Mouse (Mus musculus) forebrain, embryonic 14.5 days (tissue): Measurements from ENCODE around the gene Foxb2. TPM values are rescaled to one million over a fixed set of nuclear protein-coding genes. Genes with fewer than 3 reads are reported as not detected.
"Not testable (repeated sequence)": the region's sequence is repeated elsewhere in the genome, so short reads cannot be mapped to it uniquely, and the experiment has no call there.

Experiments used
- ATAC-seq: fragments of 200-750 bp; cut with Nextera tagmentation; 2 replicates; pipeline ENCODE4 v1.8.0; 2017; ENCODE audit warnings: mild to moderate bottlenecking, moderate library complexity
- DNase-seq: peaks from one replicate; pipeline ENCODE4 v3.0.0-alpha.2; 2015; ENCODE audit warnings: low spot score
- H3K27ac ChIP-seq: fragments of 300-500 bp; sonication (generic); 2 replicates; pipeline ENCODE4 v1.5.1; 2014; ENCODE audit warnings: low read depth, mild to moderate bottlenecking, control low read depth, low read length, moderate library complexity
- H3K27me3 ChIP-seq: fragments of 300-500 bp; sonication (generic); replicated peaks from 2 replicates; pipeline ENCODE4 v1.6.1; 2014; ENCODE audit warnings: low read length, control low read depth, mixed read lengths; ENCODE audit not compliant: control insufficient read depth, insufficient read depth
- H3K36me3 ChIP-seq: fragments of 300-500 bp; sonication (generic); 2 replicates; pipeline ENCODE4 v1.6.1; 2014; ENCODE audit warnings: low read length, control low read depth; ENCODE audit not compliant: control insufficient read depth, insufficient read depth
- H3K4me1 ChIP-seq: fragments of 300-500 bp; sonication (generic); 2 replicates; pipeline ENCODE4 v1.6.1; 2014; ENCODE audit warnings: antibody characterized with exemption, low read length, control low read depth; ENCODE audit not compliant: control insufficient read depth, insufficient read depth
- H3K4me2 ChIP-seq: fragments of 300-500 bp; sonication (generic); 2 replicates; pipeline ENCODE4 v1.6.1; 2014; ENCODE audit warnings: mild to moderate bottlenecking, control low read depth, low read length
- H3K4me3 ChIP-seq: fragments of 300-500 bp; sonication (generic); 2 replicates; pipeline ENCODE4 v1.5.1; 2014; ENCODE audit warnings: low read depth, low read length, control low read depth
- H3K9ac ChIP-seq: fragments of 300-500 bp; sonication (generic); 2 replicates; pipeline ENCODE4 v1.6.1; 2014; ENCODE audit warnings: mild to moderate bottlenecking, low read length, control low read depth, moderate library complexity
- H3K9me3 ChIP-seq: fragments of 300-500 bp; sonication (generic); replicated peaks from 2 replicates; pipeline ENCODE4 v1.6.1; 2016; ENCODE audit warnings: low read length, control low read depth, mixed read lengths; ENCODE audit not compliant: control insufficient read depth
- WGBS: fragments of 180-500 bp; shearing (Covaris S2); extraction: QIAGEN DNeasy Blood & Tissue Kit; methylation state at CpG from one replicate; pipeline ENCODE4 v1.1.7; 2014; 5-methylcytosine and 5-hydroxymethylcytosine counted together
- polyA plus RNA-seq: library from polyadenylated mRNA; unstranded; fragments of >200 nt; fragmentation: Nextera tagmentation; extraction: Ambion mirVana; gene quantifications from 2 replicates; pipeline ENCODE4 v1.2.1, GENCODE M21; 2014

Gene Foxb2
- polyA plus RNA-seq, 1 experiment from 2014 or later, result 0.23 TPM

GRCm38 (mm10) chr19:16873942-16874861, 597 bp upstream of the Foxb2 start:
- no peaks in the 10 kb centered on the region for H3K36me3 ChIP-seq
- no peak for DNase-seq
- H3K4me3 ChIP-seq, result peak overlapping the region; percentile 43
- H3K27ac ChIP-seq, result no peak overlapping the region
- peaks cover 24% of the 10 kb centered on the region for H3K4me1 ChIP-seq
- no peak overlapping the region for H3K9ac ChIP-seq
- peaks cover 86% of the 10 kb centered on the region for H3K27me3 ChIP-seq
- ATAC-seq, result no peak
- WGBS, result 1% methylated on average over 55 of the region's 55 CpGs
- no peaks in the 10 kb centered on the region for H3K9me3 ChIP-seq
- peak overlapping the region; percentile 91 for H3K4me2 ChIP-seq

GRCm38 (mm10) chr19:16872331-16873180, 1.0 kb downstream of the Foxb2 start:
- Histone ChIP-seq H3K4me1 (peaks cover 24% of the 10 kb centered on the region), H3K4me2 (peak overlapping the region; percentile 91), H3K9me3 (no peaks in the 10 kb centered on the region), H3K36me3 (no peaks in the 10 kb centered on the region), H3K27me3 (peaks cover 89% of the 10 kb centered on the region), H3K4me3 (peak overlapping the region; percentile 43), H3K27ac (no peak overlapping the region), H3K9ac (peak overlapping the region; percentile 52)
- peak; percentile 47 for ATAC-seq
- peak; percentile 47 for DNase-seq
- under 1% methylated on average over 62 of the region's 88 CpGs for WGBS

GRCm38 (mm10) chr19:16871192-16871760, 2.3 kb downstream of the Foxb2 start:
- no peak for ATAC-seq
- no peak overlapping the region for H3K4me2 ChIP-seq
- H3K36me3 ChIP-seq, result no peaks in the 10 kb centered on the region
- peaks cover 79% of the 10 kb centered on the region for H3K27me3 ChIP-seq
- no peaks in the 10 kb centered on the region for H3K9me3 ChIP-seq
- no peak overlapping the region for H3K4me3 ChIP-seq
- no peak overlapping the region for H3K9ac ChIP-seq
- WGBS, result 1% methylated on average over 24 of the region's 24 CpGs
- H3K27ac ChIP-seq, result no peak overlapping the region
- no peak for DNase-seq
- peaks cover 20% of the 10 kb centered on the region for H3K4me1 ChIP-seq

- Histone ChIP-seq H3K9ac (no peak overlapping the region), H3K4me1 (peaks cover 16% of the 10 kb centered on the region), H3K27ac (no peak overlapping the region), H3K9me3 (no peaks in the 10 kb centered on the region), H3K4me3 (no peak overlapping the region), H3K27me3 (peaks cover 73% of the 10 kb centered on the region), H3K4me2 (no peak overlapping the region), H3K36me3 (no peaks in the 10 kb centered on the region)
- WGBS, result 2% methylated on average over 28 of the region's 28 CpGs
- ATAC-seq (no peak), DNase-seq (no peak)
These were observed 3.0 kb downstream of the Foxb2 start for GRCm38 (mm10) chr19:16870501-16871191.

- 11% methylated on average over 5 of the region's 5 CpGs for WGBS
- ATAC-seq (peak; percentile 54), DNase-seq (peak; percentile 93)
- Histone ChIP-seq H3K4me1 (peaks cover 9% of the 10 kb centered on the region; the same call in 1 of the 2 replicates), H3K27me3 (peaks cover 54% of the 10 kb centered on the region), H3K4me2 (no peak overlapping the region), H3K4me3 (no peak overlapping the region), H3K9ac (no peak overlapping the region), H3K27ac (no peak overlapping the region), H3K36me3 (no peaks in the 10 kb centered on the region), H3K9me3 (no peaks in the 10 kb centered on the region)
These were observed 5.1 kb downstream of the Foxb2 start for GRCm38 (mm10) chr19:16868534-16868933.

- H3K9me3 ChIP-seq, result no peaks in the 10 kb centered on the region
- H3K36me3 ChIP-seq, result no peaks in the 10 kb centered on the region
- H3K4me3 ChIP-seq, result no peak overlapping the region
- no peak overlapping the region for H3K4me2 ChIP-seq
- DNase-seq (no peak), ATAC-seq (no peak)
- no peak overlapping the region for H3K27ac ChIP-seq
- 46% methylated on average over 4 of the region's 4 CpGs for WGBS
- no peak overlapping the region for H3K9ac ChIP-seq
- H3K4me1 ChIP-seq, result no peaks in the 10 kb centered on the region
- no peaks in the 10 kb centered on the region for H3K27me3 ChIP-seq
These were observed 15.0 kb downstream of the Foxb2 start for GRCm38 (mm10) chr19:16858646-16859045.

- Histone ChIP-seq H3K27ac (no peak overlapping the region), H3K4me2 (no peak overlapping the region), H3K27me3 (no peaks in the 10 kb centered on the region), H3K4me1 (no peaks in the 10 kb centered on the region), H3K36me3 (no peaks in the 10 kb centered on the region), H3K9ac (no peak overlapping the region), H3K4me3 (no peak overlapping the region), H3K9me3 (no peaks in the 10 kb centered on the region)
- ATAC-seq (no peak), DNase-seq (no peak)
- 73% methylated on average over 5 of the region's 5 CpGs for WGBS
These were observed 16.9 kb downstream of the Foxb2 start for GRCm38 (mm10) chr19:16856752-16857151.

GRCm38 (mm10) chr19:16844091-16844490, 29.5 kb downstream of the Foxb2 start:
- not testable (repeated sequence) for H3K4me3 ChIP-seq, H3K36me3 ChIP-seq, H3K9ac ChIP-seq, ATAC-seq, H3K9me3 ChIP-seq, H3K27ac ChIP-seq, H3K27me3 ChIP-seq, DNase-seq, H3K4me2 ChIP-seq, H3K4me1 ChIP-seq
- WGBS, result 56% methylated on average over 2 of the region's 2 CpGs
